Mouse (Mus musculus): ENCODE results near the gene Sftpd. TPM values are rescaled to one million over a fixed set of nuclear protein-coding genes. Genes with fewer than 3 reads are reported as not detected.

Gene Sftpd
- polyA plus RNA-seq, 1 experiment from 2014 or later: not detected

DNA sequence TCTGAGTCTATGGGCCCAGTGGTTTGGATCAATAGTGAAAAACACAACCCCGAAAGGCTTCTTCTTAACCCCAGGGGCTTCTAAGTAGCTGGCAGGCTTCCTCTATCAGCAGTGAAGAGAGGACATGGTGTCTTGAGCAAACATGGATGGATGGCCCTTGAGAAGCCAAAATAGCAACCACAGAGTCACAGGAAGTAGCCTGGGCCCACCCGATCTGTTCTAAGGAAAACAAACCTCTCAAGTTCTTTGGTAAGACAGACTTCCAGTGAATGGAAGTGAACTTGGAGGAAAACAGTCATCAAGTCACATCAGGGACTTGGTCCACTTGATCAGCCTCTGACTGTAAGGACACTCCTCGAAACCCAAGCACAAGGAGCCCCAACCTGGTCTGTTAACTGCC is 38.0 kb downstream of the Sftpd start:
- Histone ChIP-seq H3K4me1 (no peaks in the 10 kb centered on the region), H3K4me2 (replicated peaks) (no peak overlapping the region), H3K9me3 (replicated peaks) (no peaks in the 10 kb centered on the region), H3K9ac (no peak overlapping the region), H3K4me3 (no peak overlapping the region), H3K27me3 (no peaks in the 10 kb centered on the region), H3K27ac (no peak overlapping the region), H3K36me3 (no peaks in the 10 kb centered on the region)
- 81% methylated on average over 3 of the region's 3 CpGs for WGBS
- no peak for ATAC-seq (ENCODE audit: low FRiP score)

DNA sequence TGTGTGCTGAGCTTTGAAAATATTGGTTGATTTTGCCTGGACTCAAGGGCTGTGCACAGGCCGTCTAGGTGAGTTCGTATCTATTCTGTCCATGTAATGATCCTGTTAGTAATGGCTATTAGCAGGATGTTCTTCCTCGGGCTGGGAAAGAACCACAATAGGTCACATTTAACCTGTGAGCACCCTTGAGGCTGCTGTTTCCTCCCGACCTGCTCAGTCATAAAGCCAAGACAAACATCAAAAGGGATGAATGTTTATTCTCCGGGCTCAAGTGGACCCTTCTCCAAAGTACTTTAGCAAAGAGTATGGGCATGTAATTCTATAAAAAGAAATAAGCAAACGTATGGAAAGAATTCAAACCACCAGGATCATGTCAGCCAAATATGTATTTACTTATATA is 38.9 kb downstream of the Sftpd start:
- H3K9ac ChIP-seq: no peak overlapping the region
- H3K27me3 ChIP-seq: no peaks in the 10 kb centered on the region
- 80% methylated on average over 6 of the region's 6 CpGs for WGBS
- no peaks in the 10 kb centered on the region for H3K36me3 ChIP-seq
- no peak overlapping the region for H3K4me2 ChIP-seq (replicated peaks)
- ATAC-seq (ENCODE audit: low FRiP score): no peak
- no peaks in the 10 kb centered on the region for H3K4me1 ChIP-seq
- no peak overlapping the region for H3K4me3 ChIP-seq
- H3K27ac ChIP-seq: no peak overlapping the region
- no peaks in the 10 kb centered on the region for H3K9me3 ChIP-seq (replicated peaks)

DNA sequence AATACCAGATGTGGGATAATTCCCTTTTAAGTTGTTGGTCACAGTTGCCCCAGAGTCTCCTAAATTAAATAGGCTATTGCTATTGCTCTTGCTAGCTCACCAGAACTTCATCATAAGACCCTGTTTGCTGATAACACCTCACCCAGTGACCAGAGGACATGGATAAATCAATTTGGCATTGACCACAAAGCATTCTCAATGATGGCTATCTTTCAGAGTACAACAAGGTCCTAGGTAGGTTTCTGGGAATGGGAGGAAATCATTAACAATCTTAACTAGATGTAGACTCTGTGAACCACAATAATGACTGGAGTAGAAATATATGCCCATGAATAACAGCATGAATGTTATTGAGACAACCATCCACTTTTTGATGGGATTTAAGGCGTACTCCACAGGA is 44.3 kb downstream of the Sftpd start:
- no peaks in the 10 kb centered on the region for H3K27me3 ChIP-seq
- WGBS: 77% methylated on average over 1 of the region's 1 CpGs
- no peaks in the 10 kb centered on the region for H3K36me3 ChIP-seq

DNA sequence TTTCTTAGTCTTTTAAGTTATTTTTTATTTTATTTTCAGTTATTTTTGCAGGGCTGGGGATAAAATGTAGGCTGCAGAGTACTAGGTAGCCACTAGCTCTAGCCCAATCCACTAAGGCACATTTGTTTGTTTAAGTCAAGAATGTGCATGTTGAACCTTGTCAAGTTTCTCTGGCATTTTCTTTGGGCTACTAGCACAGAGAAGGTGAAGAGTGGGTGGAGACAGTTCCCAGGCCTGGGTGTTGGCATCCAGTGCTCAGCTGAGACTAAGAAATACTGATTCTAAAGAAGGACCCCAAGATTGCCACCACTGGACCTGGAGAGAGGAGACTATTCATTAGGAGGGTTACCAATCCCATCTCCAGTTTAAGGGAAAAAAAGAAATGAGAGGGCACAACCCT is 47.9 kb downstream of the Sftpd start:
- Histone ChIP-seq H3K27ac (no peak overlapping the region), H3K4me3 (no peak overlapping the region), H3K4me1 (no peaks in the 10 kb centered on the region), H3K36me3 (no peaks in the 10 kb centered on the region), H3K4me2 (replicated peaks) (no peak overlapping the region), H3K27me3 (no peaks in the 10 kb centered on the region), H3K9ac (no peak overlapping the region), H3K9me3 (replicated peaks) (no peaks in the 10 kb centered on the region)
- no peak for ATAC-seq (ENCODE audit: low FRiP score)

More for the DNA sequence above, 44.3 kb downstream of the Sftpd start:
- Histone ChIP-seq H3K4me2 (replicated peaks) (no peak overlapping the region), H3K9me3 (replicated peaks) (no peaks in the 10 kb centered on the region), H3K4me1 (no peaks in the 10 kb centered on the region), H3K9ac (no peak overlapping the region), H3K27ac (no peak overlapping the region), H3K4me3 (no peak overlapping the region)
- ATAC-seq (ENCODE audit: low FRiP score): no peak

DNA sequence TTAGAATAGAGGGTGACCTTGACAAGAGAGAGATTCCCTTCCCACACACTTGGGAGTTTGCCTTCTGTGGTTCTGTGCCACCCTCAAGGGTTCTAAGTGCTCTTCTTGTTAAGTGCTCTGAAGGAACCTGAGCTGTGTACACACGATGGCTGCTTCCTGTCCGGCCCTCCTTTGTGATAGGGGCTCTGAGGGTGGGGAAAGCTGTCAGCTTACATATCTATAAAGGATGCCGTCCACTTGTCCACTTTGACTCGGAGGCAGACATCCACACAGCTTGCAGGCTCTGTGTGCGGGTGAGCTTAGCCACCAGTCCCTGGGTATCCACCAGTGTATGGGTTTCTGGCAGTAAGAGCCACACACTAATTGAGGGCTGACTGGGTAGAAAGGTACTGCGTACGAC is 53.4 kb downstream of the Sftpd start, which contains the start of gene Sftpa1:
Sftpa1 (plus strand) TSS at position 243 of the 400 bp plus-strand sequence.
- Histone ChIP-seq H3K36me3 (no peaks in the 10 kb centered on the region), H3K27me3 (no peaks in the 10 kb centered on the region), H3K4me3 (no peak within 1 kb of the TSS), H3K4me2 (replicated peaks) (no peak within 1 kb of the TSS), H3K4me1 (no peaks in the 10 kb centered on the region), H3K27ac (no peak within 1 kb of the TSS), H3K9me3 (replicated peaks) (no peaks in the 10 kb centered on the region), H3K9ac (no peak within 1 kb of the TSS)
- WGBS: 91% methylated on average over 7 of the region's 7 CpGs
- ATAC-seq (ENCODE audit: low FRiP score): no peak

DNA sequence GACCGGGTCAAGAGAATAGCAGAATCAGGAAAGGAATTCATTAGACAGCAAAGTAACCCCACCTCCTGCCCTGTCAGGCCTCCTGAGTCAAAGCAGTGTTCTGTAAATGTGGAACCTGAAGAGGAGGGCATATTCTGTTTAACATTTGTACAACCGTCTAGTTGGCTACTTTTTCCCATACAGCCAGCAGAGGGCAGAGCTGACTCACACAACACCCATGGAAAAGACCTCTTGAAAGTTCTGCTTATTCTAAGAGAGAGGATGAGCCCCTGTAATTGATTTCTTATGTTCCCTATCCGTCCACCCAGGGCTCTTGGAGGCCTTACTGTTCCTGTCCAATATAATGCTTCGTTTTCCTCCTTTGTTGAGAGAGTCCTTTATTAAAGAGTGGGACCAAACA is 57.0 kb downstream of the Sftpd start:
- ATAC-seq (ENCODE audit: low FRiP score): no peak; the same call in 1 of the 2 replicates
- H3K4me3 ChIP-seq: no peak overlapping the region
- no peaks in the 10 kb centered on the region for H3K9me3 ChIP-seq (replicated peaks)
- H3K9ac ChIP-seq: no peak overlapping the region
- H3K36me3 ChIP-seq: no peaks in the 10 kb centered on the region
- 20% methylated on average over 4 of the region's 4 CpGs for WGBS
- H3K27me3 ChIP-seq: no peaks in the 10 kb centered on the region
- H3K4me1 ChIP-seq: no peaks in the 10 kb centered on the region
- no peak overlapping the region for H3K27ac ChIP-seq
- H3K4me2 ChIP-seq (replicated peaks): no peak overlapping the region

DNA sequence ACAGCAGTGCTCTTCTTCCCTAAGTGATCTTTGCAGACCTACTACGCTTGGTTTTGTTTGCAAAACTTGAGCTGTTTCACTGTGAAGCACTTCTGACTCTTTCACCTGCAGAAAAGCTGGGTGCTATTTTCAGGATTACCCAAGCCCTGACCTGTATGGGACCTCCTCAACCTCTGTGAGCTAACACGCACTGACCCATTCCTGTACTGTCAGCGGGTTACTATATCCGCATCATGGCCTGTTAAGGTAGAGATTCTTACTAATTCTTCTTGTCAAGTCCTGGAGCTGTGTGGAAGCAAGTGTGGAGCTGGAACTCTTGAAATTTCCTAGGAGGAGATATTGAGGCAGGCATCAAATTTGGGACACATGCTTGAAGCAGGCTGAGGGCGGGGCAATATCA is 60.3 kb downstream of the Sftpd start:
- H3K27ac ChIP-seq: no peak overlapping the region
- H3K4me1 ChIP-seq: no peaks in the 10 kb centered on the region
- no peaks in the 10 kb centered on the region for H3K27me3 ChIP-seq
- no peaks in the 10 kb centered on the region for H3K36me3 ChIP-seq
- no peak overlapping the region for H3K9ac ChIP-seq
- no peaks in the 10 kb centered on the region for H3K9me3 ChIP-seq (replicated peaks)
- WGBS: 89% methylated on average over 5 of the region's 5 CpGs
- ATAC-seq (ENCODE audit: low FRiP score): no peak
- no peak overlapping the region for H3K4me3 ChIP-seq
- no peak overlapping the region for H3K4me2 ChIP-seq (replicated peaks)

Other genes with a start within 250 kb of the Sftpd start
- gene Tspan14, start 218.3 kb downstream of the Sftpd start, polyA plus RNA-seq (2016; fragmentation: Nextera tagmentation; extraction: Ambion mirVana): 84.3 and 95.0 TPM in 2 replicates
- gene Fam213a, start 171.4 kb downstream of the Sftpd start, polyA plus RNA-seq (2016; fragmentation: Nextera tagmentation; extraction: Ambion mirVana): 62.5 and 65.1 TPM in 2 replicates
- 0.50 and 0.90 TPM in 2 replicates for gene Dydc2, start 115.9 kb downstream of the Sftpd start, polyA plus RNA-seq (2016; fragmentation: Nextera tagmentation; extraction: Ambion mirVana)
- gene Dydc1, start 112.2 kb downstream of the Sftpd start, polyA plus RNA-seq (2016; fragmentation: Nextera tagmentation; extraction: Ambion mirVana): 0.22 TPM in 1 of 2 replicates, not detected in the other
- not detected in 2 replicates for gene Mat1a, start 80.1 kb downstream of the Sftpd start, polyA plus RNA-seq (2016; fragmentation: Nextera tagmentation; extraction: Ambion mirVana)
- gene Sftpa1, start 53.4 kb downstream of the Sftpd start, polyA plus RNA-seq (2016; fragmentation: Nextera tagmentation; extraction: Ambion mirVana): not detected in 2 replicates
- gene Mbl1, start 33.7 kb downstream of the Sftpd start, polyA plus RNA-seq (2016; fragmentation: Nextera tagmentation; extraction: Ambion mirVana): not detected in 2 replicates
- 0.21 TPM in 1 of 2 replicates, not detected in the other for gene Gm2832, start 93.7 kb upstream of the Sftpd start, polyA plus RNA-seq (2016; fragmentation: Nextera tagmentation; extraction: Ambion mirVana)
- not detected in 2 replicates for gene Gm5798, start 163.5 kb upstream of the Sftpd start, polyA plus RNA-seq (2016; fragmentation: Nextera tagmentation; extraction: Ambion mirVana)
- not detected in 2 replicates for gene Gm7945, start 201.2 kb upstream of the Sftpd start, polyA plus RNA-seq (2016; fragmentation: Nextera tagmentation; extraction: Ambion mirVana)
- not detected in 2 replicates for gene Gm6482, start 223.1 kb upstream of the Sftpd start, polyA plus RNA-seq (2016; fragmentation: Nextera tagmentation; extraction: Ambion mirVana)